Mouse (Mus musculus): ENCODE data around the gene Mdm2. TPM values are rescaled to one million over a fixed set of nuclear protein-coding genes. Genes with fewer than 3 reads are reported as not detected.

Mdm2 gene
- polyA plus RNA-seq, 1 experiment: 122 TPM

GRCm38 (mm10) chr10:117699914-117700313 is 10.6 kb downstream of the Mdm2 start:
- Histone ChIP-seq H3K4me3 (ENCODE audit: insufficient read depth, low read length) (no peak overlapping the region), H3K4me1 (ENCODE audit: control insufficient read depth, insufficient read depth, low read length) (no peaks in the 10 kb centered on the region), H3K27ac (ENCODE audit: insufficient read depth, low read length) (no peak overlapping the region)
- no peak for TF ChIP-seq CTCF (IDR thresholded peaks at IDR 0.05; ENCODE audit: borderline replicate concordance, insufficient read depth, low read length)
- TF ChIP-seq POLR2A (IDR thresholded peaks at IDR 0.05; ENCODE audit: low read depth, low read length): no peak

- TF ChIP-seq CTCF (IDR thresholded peaks at IDR 0.05; ENCODE audit: borderline replicate concordance, insufficient read depth, low read length): no peak
- TF ChIP-seq POLR2A (IDR thresholded peaks at IDR 0.05; ENCODE audit: low read depth, low read length): no peak
- Histone ChIP-seq H3K4me3 (ENCODE audit: insufficient read depth, low read length) (no peak overlapping the region), H3K4me1 (ENCODE audit: control insufficient read depth, insufficient read depth, low read length) (no peaks in the 10 kb centered on the region), H3K27ac (ENCODE audit: insufficient read depth, low read length) (no peak overlapping the region)
Measured at GRCm38 (mm10) chr10:117698313-117699138, 12.0 kb downstream of the Mdm2 start.

- Histone ChIP-seq H3K4me3 (ENCODE audit: insufficient read depth, low read length) (no peak overlapping the region), H3K27ac (ENCODE audit: insufficient read depth, low read length) (no peak overlapping the region), H3K4me1 (ENCODE audit: control insufficient read depth, insufficient read depth, low read length) (no peaks in the 10 kb centered on the region)
- no peak for TF ChIP-seq CTCF (IDR thresholded peaks at IDR 0.05; ENCODE audit: borderline replicate concordance, insufficient read depth, low read length)
- no peak for TF ChIP-seq POLR2A (IDR thresholded peaks at IDR 0.05; ENCODE audit: low read depth, low read length)
Measured at GRCm38 (mm10) chr10:117697561-117698115, 12.9 kb downstream of the Mdm2 start.

- H3K4me3 ChIP-seq (ENCODE audit: insufficient read depth, low read length): no peak overlapping the region
- H3K27ac ChIP-seq (ENCODE audit: insufficient read depth, low read length): no peak overlapping the region
- TF ChIP-seq CTCF (IDR thresholded peaks at IDR 0.05; ENCODE audit: borderline replicate concordance, insufficient read depth, low read length): no peak
- TF ChIP-seq POLR2A (IDR thresholded peaks at IDR 0.05; ENCODE audit: low read depth, low read length): no peak
- H3K4me1 ChIP-seq (ENCODE audit: control insufficient read depth, insufficient read depth, low read length): no peaks in the 10 kb centered on the region
Measured at GRCm38 (mm10) chr10:117696827-117697560, 13.6 kb downstream of the Mdm2 start.

- TF ChIP-seq CTCF (IDR thresholded peaks at IDR 0.05; ENCODE audit: borderline replicate concordance, insufficient read depth, low read length) (no peak), POLR2A (IDR thresholded peaks at IDR 0.05; ENCODE audit: low read depth, low read length) (no peak)
- H3K27ac ChIP-seq (ENCODE audit: insufficient read depth, low read length): no peak overlapping the region
- H3K4me1 ChIP-seq (ENCODE audit: control insufficient read depth, insufficient read depth, low read length): no peaks in the 10 kb centered on the region
- H3K4me3 ChIP-seq (ENCODE audit: insufficient read depth, low read length): no peak overlapping the region
Measured at GRCm38 (mm10) chr10:117696021-117696826, 14.3 kb downstream of the Mdm2 start.

- Histone ChIP-seq H3K27ac (ENCODE audit: insufficient read depth, low read length) (no peak overlapping the region), H3K4me1 (ENCODE audit: control insufficient read depth, insufficient read depth, low read length) (no peaks in the 10 kb centered on the region), H3K4me3 (ENCODE audit: insufficient read depth, low read length) (no peak overlapping the region)
- TF ChIP-seq CTCF (IDR thresholded peaks at IDR 0.05; ENCODE audit: borderline replicate concordance, insufficient read depth, low read length): no peak
- TF ChIP-seq POLR2A (IDR thresholded peaks at IDR 0.05; ENCODE audit: low read depth, low read length): no peak
Measured at GRCm38 (mm10) chr10:117695605-117696004, 15.0 kb downstream of the Mdm2 start.

- no peak overlapping the region for H3K27ac ChIP-seq (ENCODE audit: insufficient read depth, low read length)
- TF ChIP-seq CTCF (IDR thresholded peaks at IDR 0.05; ENCODE audit: borderline replicate concordance, insufficient read depth, low read length) (no peak), POLR2A (IDR thresholded peaks at IDR 0.05; ENCODE audit: low read depth, low read length) (no peak)
- no peaks in the 10 kb centered on the region for H3K4me1 ChIP-seq (ENCODE audit: control insufficient read depth, insufficient read depth, low read length)
- no peak overlapping the region for H3K4me3 ChIP-seq (ENCODE audit: insufficient read depth, low read length)
Measured at GRCm38 (mm10) chr10:117695027-117695426, 15.5 kb downstream of the Mdm2 start.

- Histone ChIP-seq H3K4me3 (ENCODE audit: insufficient read depth, low read length) (no peak overlapping the region), H3K27ac (ENCODE audit: insufficient read depth, low read length) (no peak overlapping the region), H3K4me1 (ENCODE audit: control insufficient read depth, insufficient read depth, low read length) (no peaks in the 10 kb centered on the region)
- TF ChIP-seq CTCF (IDR thresholded peaks at IDR 0.05; ENCODE audit: borderline replicate concordance, insufficient read depth, low read length) (no peak), POLR2A (IDR thresholded peaks at IDR 0.05; ENCODE audit: low read depth, low read length) (no peak)
Measured at GRCm38 (mm10) chr10:117694255-117694953, 16.2 kb downstream of the Mdm2 start.

- Histone ChIP-seq H3K27ac (ENCODE audit: insufficient read depth, low read length) (no peak overlapping the region), H3K4me3 (ENCODE audit: insufficient read depth, low read length) (no peak overlapping the region), H3K4me1 (ENCODE audit: control insufficient read depth, insufficient read depth, low read length) (no peaks in the 10 kb centered on the region)
- TF ChIP-seq CTCF (IDR thresholded peaks at IDR 0.05; ENCODE audit: borderline replicate concordance, insufficient read depth, low read length): no peak
- no peak for TF ChIP-seq POLR2A (IDR thresholded peaks at IDR 0.05; ENCODE audit: low read depth, low read length)
Measured at GRCm38 (mm10) chr10:117692953-117693352, 17.6 kb downstream of the Mdm2 start.

All from embryonic fibroblast, embryonic 13.5 days (primary cell).